Mouse (Mus musculus) myocyte (in vitro differentiated cells): ENCODE measurements at regions not wholly inside any gene's neighbourhood (a gene's known extent, or its start where the extent isn't known, plus 50 kb on each side); places are given as distances from the start of the nearest gene placed in this dataset.

Source experiments
- H3K27me3 ChIP-seq: one replicate; pipeline ENCODE4 v1.6.1; 2011; ENCODE audit not compliant: control insufficient read depth, insufficient read depth, insufficient read length
- H3K36me3 ChIP-seq: one replicate; pipeline ENCODE4 v1.6.1; 2011; ENCODE audit not compliant: control insufficient read depth, insufficient read depth
- H3K4me2 ChIP-seq: one replicate; pipeline ENCODE4 v1.6.1; 2011; ENCODE audit warnings: low read depth, control low read depth
- H3K4me3 ChIP-seq: one replicate; pipeline ENCODE4 v1.5.1; 2011; ENCODE audit warnings: mild to moderate bottlenecking, control low read depth, moderate library complexity
- H3K79me2 ChIP-seq: one replicate; pipeline ENCODE4 v1.6.1; 2011; ENCODE audit not compliant: control insufficient read depth, insufficient read depth
- H3ac ChIP-seq: one replicate; pipeline ENCODE4 v1.6.1; 2011; ENCODE audit not compliant: control insufficient read depth, insufficient read length
- CEBPB ChIP-seq: IDR thresholded peaks from 2 replicates; pipeline ENCODE4 v1.6.1; 2011; ENCODE audit warnings: mild to moderate bottlenecking, moderate library complexity; ENCODE audit not compliant: poor library complexity, insufficient read depth, severe bottlenecking
- E2F4 ChIP-seq: IDR thresholded peaks from one replicate; pipeline ENCODE4 v1.6.1; 2011; ENCODE audit warnings: mild to moderate bottlenecking, control low read depth, moderate library complexity; ENCODE audit not compliant: insufficient read depth
- MAX ChIP-seq: IDR thresholded peaks from one replicate; pipeline ENCODE4 v1.6.1; 2011; ENCODE audit warnings: low read depth, mild to moderate bottlenecking, control low read depth
- MYOD1 ChIP-seq, 3 experiments: IDR thresholded peaks; one replicate each; pipeline ENCODE4 v1.6.1; 2011; ENCODE audit warnings: control low read depth in 2 of 3, low read depth in 2 of 3, mild to moderate bottlenecking in 2 of 3, moderate library complexity in 1 of 3; ENCODE audit not compliant: insufficient read length in 2 of 3, control insufficient read depth in 1 of 3
- MYOG ChIP-seq, 3 experiments: IDR thresholded peaks; one replicate each; pipeline ENCODE4 v1.6.1; 2011; ENCODE audit warnings: control low read depth in 2 of 3, low read depth in 2 of 3, mild to moderate bottlenecking in 2 of 3; ENCODE audit not compliant: insufficient read length in 2 of 3, control insufficient read depth in 1 of 3, insufficient read depth in 1 of 3
- POLR2A ChIP-seq: IDR thresholded peaks from one replicate; pipeline ENCODE4 v1.6.1; 2011; ENCODE audit warnings: low read depth, mild to moderate bottlenecking, control low read depth, moderate library complexity; ENCODE audit not compliant: insufficient read length
- POLR2AphosphoS2 ChIP-seq: IDR thresholded peaks from one replicate; pipeline ENCODE4 v1.6.1; 2011; ENCODE audit warnings: low read depth, control low read depth; ENCODE audit not compliant: insufficient read length
- REST ChIP-seq: IDR thresholded peaks from one replicate; pipeline ENCODE4 v1.6.1; 2011; ENCODE audit warnings: mild to moderate bottlenecking, control low read depth, moderate library complexity; ENCODE audit not compliant: insufficient read depth, insufficient read length
- SRF ChIP-seq: IDR thresholded peaks from one replicate; pipeline ENCODE4 v1.6.1; 2011; ENCODE audit warnings: low read depth; ENCODE audit not compliant: control insufficient read depth, insufficient read length
- TCF12 ChIP-seq: IDR thresholded peaks from one replicate; pipeline ENCODE4 v1.6.1; 2011; ENCODE audit warnings: mild to moderate bottlenecking, control low read depth; ENCODE audit not compliant: poor library complexity, insufficient read depth, severe bottlenecking
- TCF3 ChIP-seq: IDR thresholded peaks from one replicate; pipeline ENCODE4 v1.6.1; 2011; ENCODE audit warnings: low read depth, control low read depth; ENCODE audit not compliant: insufficient read length
- USF1 ChIP-seq: IDR thresholded peaks from one replicate; pipeline ENCODE4 v1.6.1; 2011; ENCODE audit warnings: low read depth, mild to moderate bottlenecking, control low read depth, moderate library complexity

GRCm38 (mm10) chr8:87382311-87382710, 90.1 kb downstream of the Cbln1 start:
- H3ac ChIP-seq, result no peak overlapping the region
- no peaks in the 10 kb centered on the region for H3K36me3 ChIP-seq
- no peaks in the 10 kb centered on the region for H3K79me2 ChIP-seq
- H3K27me3 ChIP-seq, result peaks cover 3% of the 10 kb centered on the region
- TF ChIP-seq SRF (no peak), MYOD1 (IDR thresholded peaks at IDR 0.05; ENCODE audit: control insufficient read depth in 1 of 3, insufficient read length in 2 of 3, low read depth in 2 of 3) (no peak)
- H3K4me2 ChIP-seq, result no peak overlapping the region
- H3K4me3 ChIP-seq, result no peak overlapping the region

DNA sequence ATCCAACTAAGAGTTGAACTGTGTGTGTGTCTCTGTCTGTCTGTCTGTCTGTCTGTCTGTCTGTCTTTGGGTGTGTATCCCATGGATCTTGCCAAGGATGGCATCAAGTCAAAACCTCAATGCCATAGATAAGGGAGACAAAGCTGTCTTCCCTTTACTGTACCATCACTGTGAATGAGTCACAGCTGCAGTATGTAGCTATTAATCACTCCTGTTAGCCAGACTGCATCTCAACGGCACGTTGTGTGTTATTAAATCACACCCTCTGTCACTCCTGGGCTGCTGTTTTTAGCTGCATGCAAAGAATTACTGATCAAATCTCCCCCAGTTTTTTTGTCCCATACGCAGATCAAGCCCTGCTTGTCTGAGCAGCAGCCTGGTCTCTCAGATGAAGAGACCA, 91.6 kb downstream of the Cbln1 start:
- H3K4me3 ChIP-seq, result no peak overlapping the region
- H3K79me2 ChIP-seq, result no peaks in the 10 kb centered on the region
- no peaks in the 10 kb centered on the region for H3K36me3 ChIP-seq
- H3K27me3 ChIP-seq, result peaks cover 8% of the 10 kb centered on the region
- TF ChIP-seq TCF3, result no peak
- no peak for TF ChIP-seq MYOG (IDR thresholded peaks at IDR 0.05; ENCODE audit: control insufficient read depth in 1 of 3, insufficient read depth in 1 of 3, insufficient read length in 2 of 3, low read depth in 2 of 3)
- no peak for TF ChIP-seq MAX
- TF ChIP-seq E2F4, result no peak
- TF ChIP-seq POLR2A, result no peak
- TF ChIP-seq POLR2AphosphoS2, result no peak
- no peak for TF ChIP-seq SRF
- TF ChIP-seq TCF12, result no peak
- TF ChIP-seq REST, result no peak
- TF ChIP-seq MYOD1 (IDR thresholded peaks at IDR 0.05; ENCODE audit: control insufficient read depth in 1 of 3, insufficient read length in 2 of 3, low read depth in 2 of 3), result no peak
- TF ChIP-seq USF1, result no peak
- no peak for TF ChIP-seq CEBPB
- H3ac ChIP-seq, result no peak overlapping the region
- no peak overlapping the region for H3K4me2 ChIP-seq

- Histone ChIP-seq H3K79me2 (no peaks in the 10 kb centered on the region), H3K36me3 (no peaks in the 10 kb centered on the region), H3K4me2 (no peak overlapping the region), H3K4me3 (no peak overlapping the region), H3ac (no peak overlapping the region), H3K27me3 (peaks cover 15% of the 10 kb centered on the region)
- TF ChIP-seq MAX, result no peak
- no peak for TF ChIP-seq REST
- no peak for TF ChIP-seq TCF3
- no peak for TF ChIP-seq POLR2AphosphoS2
- TF ChIP-seq POLR2A, result no peak
- TF ChIP-seq E2F4, result no peak
These were observed 93.1 kb downstream of the Cbln1 start for GRCm38 (mm10) chr8:87379296-87379695.

DNA sequence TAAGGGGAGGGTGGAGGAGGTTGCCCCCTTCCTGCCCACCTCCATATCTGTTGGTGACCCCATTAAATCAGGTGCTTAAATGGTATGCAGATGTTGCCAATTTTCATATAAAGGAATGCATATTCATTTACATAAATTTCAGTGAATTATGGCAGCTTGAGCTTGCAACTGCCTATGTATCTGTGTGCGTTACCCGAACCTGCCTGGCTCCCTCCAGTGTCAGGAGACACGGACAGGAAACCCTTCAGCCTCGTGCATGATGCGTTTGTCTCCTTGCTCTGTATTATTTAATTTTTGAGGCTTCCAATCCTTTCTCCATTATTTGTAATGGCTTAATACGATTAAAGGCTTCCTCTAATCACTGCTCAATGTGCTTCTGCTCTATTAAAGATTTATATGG, 98.4 kb downstream of the Cbln1 start:
- H3K79me2 ChIP-seq, result no peaks in the 10 kb centered on the region
- TF ChIP-seq TCF12 (no peak), TCF3 (no peak), MAX (no peak), USF1 (no peak), E2F4 (no peak), CEBPB (no peak), SRF (no peak), POLR2A (no peak), MYOD1 (IDR thresholded peaks at IDR 0.05; ENCODE audit: control insufficient read depth in 1 of 3, insufficient read length in 2 of 3, low read depth in 2 of 3) (no peak), MYOG (IDR thresholded peaks at IDR 0.05; ENCODE audit: control insufficient read depth in 1 of 3, insufficient read depth in 1 of 3, insufficient read length in 2 of 3, low read depth in 2 of 3) (no peak), POLR2AphosphoS2 (no peak), REST (no peak)
- no peak overlapping the region for H3K4me3 ChIP-seq
- H3K36me3 ChIP-seq, result no peaks in the 10 kb centered on the region
- H3K27me3 ChIP-seq, result peaks cover 12% of the 10 kb centered on the region
- no peak overlapping the region for H3K4me2 ChIP-seq
- no peak overlapping the region for H3ac ChIP-seq

DNA sequence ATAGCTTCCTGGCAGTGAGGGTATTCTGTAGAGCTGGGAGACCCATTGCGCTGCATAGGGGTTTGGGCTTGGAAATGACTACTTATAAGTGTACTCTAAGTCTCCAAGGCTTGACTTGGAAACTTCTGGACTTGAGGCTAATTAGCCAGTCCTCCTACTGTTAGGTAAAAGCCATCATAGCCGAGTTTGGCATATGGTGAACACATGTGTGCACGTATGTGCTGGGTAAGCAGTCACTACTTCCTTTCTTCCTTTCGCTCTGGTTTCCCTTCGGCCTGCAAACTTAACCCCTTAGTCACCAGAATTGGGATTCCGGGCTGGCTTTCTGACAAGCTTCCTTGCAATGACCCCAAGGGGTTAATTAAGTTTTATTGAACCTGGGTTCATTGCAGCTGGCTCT, 98.9 kb downstream of the Cbln1 start:
- TF ChIP-seq MYOG (IDR thresholded peaks at IDR 0.05; ENCODE audit: control insufficient read depth in 1 of 3, insufficient read depth in 1 of 3, insufficient read length in 2 of 3, low read depth in 2 of 3) (no peak), TCF12 (no peak)

DNA sequence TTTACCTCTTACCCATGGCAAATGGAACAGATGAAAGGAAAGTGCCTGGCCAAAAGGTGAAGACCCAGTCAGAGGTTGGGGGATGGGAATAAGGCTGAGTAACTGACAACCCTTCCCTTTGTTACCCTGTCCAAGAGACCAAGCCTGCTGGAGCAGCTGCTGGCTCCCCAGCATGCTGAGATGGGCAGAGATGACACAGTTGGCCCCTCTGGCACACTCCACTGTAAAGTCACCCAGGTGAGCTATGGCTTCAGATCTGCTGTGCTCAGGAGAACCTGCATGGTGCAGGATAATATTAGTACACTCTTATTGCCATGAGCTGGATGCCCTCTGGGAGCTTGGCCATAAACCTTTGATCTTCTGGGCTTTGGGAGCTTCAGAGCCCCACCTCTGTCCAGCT, 100.3 kb downstream of the Cbln1 start:
- H3K36me3 ChIP-seq, result no peaks in the 10 kb centered on the region
- TF ChIP-seq MYOD1 (IDR thresholded peaks at IDR 0.05; ENCODE audit: control insufficient read depth in 1 of 3, insufficient read length in 2 of 3, low read depth in 2 of 3) (no peak), MYOG (IDR thresholded peaks at IDR 0.05; ENCODE audit: control insufficient read depth in 1 of 3, insufficient read depth in 1 of 3, insufficient read length in 2 of 3, low read depth in 2 of 3) (no peak), TCF12 (no peak), POLR2AphosphoS2 (no peak)
- no peak overlapping the region for H3K4me3 ChIP-seq
- H3ac ChIP-seq, result no peak overlapping the region
- H3K27me3 ChIP-seq, result peaks cover 12% of the 10 kb centered on the region
- no peak overlapping the region for H3K4me2 ChIP-seq
- no peaks in the 10 kb centered on the region for H3K79me2 ChIP-seq

More for the DNA sequence above, 98.9 kb downstream of the Cbln1 start:
- Histone ChIP-seq H3K4me3 (no peak overlapping the region), H3K27me3 (peaks cover 12% of the 10 kb centered on the region), H3ac (no peak overlapping the region), H3K4me2 (no peak overlapping the region), H3K79me2 (no peaks in the 10 kb centered on the region), H3K36me3 (no peaks in the 10 kb centered on the region)
